Mouse (Mus musculus): ENCODE data around the gene Grxcr1. TPM values are rescaled to one million over a fixed set of nuclear protein-coding genes. Genes with fewer than 3 reads are reported as not detected.

The Grxcr1 gene
- polyA plus RNA-seq (2012; rRNA removed), result not detected in 2 replicates

- Histone ChIP-seq H3K27ac (ENCODE audit: insufficient read depth, low read length) (no peak within 1 kb of the TSS), H3K4me3 (ENCODE audit: extremely low read depth, insufficient read depth, insufficient read length) (no peak within 1 kb of the TSS), H3K27me3 (ENCODE audit: control insufficient read depth, insufficient read depth, low read length) (no peaks in the 10 kb centered on the region), H3K36me3 (ENCODE audit: control insufficient read depth, insufficient read depth, low read length) (no peaks in the 10 kb centered on the region), H3K4me1 (ENCODE audit: control insufficient read depth, insufficient read depth, insufficient read length) (no peaks in the 10 kb centered on the region; the same call in 1 of the 2 replicates)
- TF ChIP-seq CTCF (IDR thresholded peaks at IDR 0.05; ENCODE audit: extremely low read depth, insufficient read depth, insufficient read length, insufficient replicate concordance), result no peak
- TF ChIP-seq POLR2A (IDR thresholded peaks at IDR 0.05; ENCODE audit: low read depth, low read length), result no peak
- 92% methylated on average over 6 of the region's 6 CpGs for WGBS
- DNase-seq (ENCODE audit: low read depth in 1 of 2, low spot score in 2 of 2), result no peak
These were observed at the start of gene Grxcr1 for GRCm38 (mm10) chr5:68031744-68032143. Gene Grxcr1, plus strand, starts transcription at chr5:68031835.

DNA sequence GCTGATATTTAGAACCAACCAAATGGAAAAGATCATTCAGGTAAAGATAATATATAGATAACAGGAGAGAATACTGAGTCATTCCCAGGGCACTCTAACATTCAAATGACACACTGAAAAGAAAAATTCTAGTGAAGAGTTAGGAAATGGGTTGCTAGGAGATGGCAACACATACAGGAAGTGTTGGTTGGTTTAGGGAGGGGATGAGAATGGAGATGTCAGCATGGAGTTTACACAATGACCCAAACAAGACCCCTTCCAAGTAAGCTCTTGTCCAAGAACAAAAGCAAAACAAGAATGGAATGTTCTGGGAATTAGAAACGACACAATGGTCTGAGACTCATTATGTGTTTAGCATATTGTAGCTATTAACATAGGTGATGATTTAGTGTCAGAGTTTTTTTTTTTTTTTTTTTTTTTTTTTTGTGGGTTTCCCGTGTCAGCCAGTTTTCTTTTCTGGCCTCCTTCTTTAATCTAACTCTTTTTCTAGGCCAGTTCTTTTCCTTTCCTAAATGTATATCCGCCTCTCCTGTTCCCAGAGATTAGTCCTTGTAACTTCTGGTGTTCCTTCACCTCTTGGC lies 49.6 kb upstream of the Grxcr1 start:
- H3K36me3 ChIP-seq (ENCODE audit: control insufficient read depth, insufficient read depth, low read length), result no peaks in the 10 kb centered on the region
- no peaks in the 10 kb centered on the region for H3K27me3 ChIP-seq (ENCODE audit: control insufficient read depth, insufficient read depth, low read length)
- no peak overlapping the region for H3K27ac ChIP-seq (ENCODE audit: insufficient read depth, low read length)
- no peak for DNase-seq (ENCODE audit: low read depth in 1 of 2, low spot score in 2 of 2)
- H3K4me3 ChIP-seq (ENCODE audit: extremely low read depth, insufficient read depth, insufficient read length), result no peak overlapping the region
- 38% methylated on average over 3 of the region's 3 CpGs for WGBS
- TF ChIP-seq CTCF (IDR thresholded peaks at IDR 0.05; ENCODE audit: extremely low read depth, insufficient read depth, insufficient read length, insufficient replicate concordance) (no peak), POLR2A (IDR thresholded peaks at IDR 0.05; ENCODE audit: low read depth, low read length) (no peak)
- no peaks in the 10 kb centered on the region for H3K4me1 ChIP-seq (ENCODE audit: control insufficient read depth, insufficient read depth, insufficient read length)

DNA sequence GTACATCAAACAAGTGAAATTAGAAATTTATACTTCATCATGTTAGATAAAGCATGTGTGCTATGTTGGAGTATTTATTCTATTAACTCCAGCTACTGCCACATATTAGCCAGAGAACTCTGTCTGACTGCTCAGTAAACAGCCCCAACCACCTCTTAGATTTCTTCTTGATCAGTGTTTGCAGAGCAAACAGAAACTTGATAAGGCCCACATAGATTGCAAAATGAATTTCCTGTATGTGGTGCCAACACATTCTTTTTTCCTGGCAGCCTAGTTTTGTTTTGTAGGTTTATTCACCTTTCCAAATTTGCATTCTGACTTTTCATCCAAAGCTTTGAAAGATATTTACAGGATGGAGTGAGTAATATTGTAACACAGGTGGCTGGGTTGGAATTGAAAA lies 41.2 kb upstream of the Grxcr1 start:
- Histone ChIP-seq H3K27me3 (ENCODE audit: control insufficient read depth, insufficient read depth, low read length) (no peaks in the 10 kb centered on the region), H3K27ac (ENCODE audit: insufficient read depth, low read length) (no peak overlapping the region), H3K4me1 (ENCODE audit: control insufficient read depth, insufficient read depth, insufficient read length) (no peaks in the 10 kb centered on the region), H3K36me3 (ENCODE audit: control insufficient read depth, insufficient read depth, low read length) (no peaks in the 10 kb centered on the region), H3K4me3 (ENCODE audit: extremely low read depth, insufficient read depth, insufficient read length) (no peak overlapping the region)
- DNase-seq (ENCODE audit: low read depth in 1 of 2, low spot score in 2 of 2), result no peak
- TF ChIP-seq POLR2A (IDR thresholded peaks at IDR 0.05; ENCODE audit: low read depth, low read length) (no peak), CTCF (IDR thresholded peaks at IDR 0.05; ENCODE audit: extremely low read depth, insufficient read depth, insufficient read length, insufficient replicate concordance) (no peak)

DNA sequence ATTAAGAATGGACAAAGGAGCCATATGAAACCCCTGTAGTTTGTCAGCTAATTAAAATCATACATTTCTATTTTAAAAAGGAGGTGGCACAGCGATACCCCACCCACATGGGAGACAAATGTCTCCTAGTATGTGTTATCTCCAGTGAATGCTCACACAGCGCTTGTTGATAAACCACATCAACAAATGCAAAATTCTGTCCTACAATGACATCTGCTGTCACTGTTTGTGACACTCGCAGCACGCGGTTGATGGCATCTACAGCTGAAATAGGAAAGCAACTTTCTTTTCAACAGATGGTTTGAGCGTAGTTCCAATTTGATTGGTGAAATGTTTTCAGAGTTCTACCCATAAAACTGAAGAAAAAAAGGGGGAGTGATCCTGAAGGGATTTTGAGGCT lies 29.0 kb upstream of the Grxcr1 start:
- no peak overlapping the region for H3K4me3 ChIP-seq (ENCODE audit: extremely low read depth, insufficient read depth, insufficient read length)
- H3K27me3 ChIP-seq (ENCODE audit: control insufficient read depth, insufficient read depth, low read length), result no peaks in the 10 kb centered on the region
- 86% methylated on average over 6 of the region's 6 CpGs for WGBS
- no peaks in the 10 kb centered on the region for H3K4me1 ChIP-seq (ENCODE audit: control insufficient read depth, insufficient read depth, insufficient read length)
- no peak for DNase-seq (ENCODE audit: low read depth in 1 of 2, low spot score in 2 of 2)
- TF ChIP-seq CTCF (IDR thresholded peaks at IDR 0.05; ENCODE audit: extremely low read depth, insufficient read depth, insufficient read length, insufficient replicate concordance) (no peak), POLR2A (IDR thresholded peaks at IDR 0.05; ENCODE audit: low read depth, low read length) (no peak)
- H3K27ac ChIP-seq (ENCODE audit: insufficient read depth, low read length), result no peak overlapping the region
- no peaks in the 10 kb centered on the region for H3K36me3 ChIP-seq (ENCODE audit: control insufficient read depth, insufficient read depth, low read length)

- H3K27me3 ChIP-seq (ENCODE audit: control insufficient read depth, insufficient read depth, low read length), result no peaks in the 10 kb centered on the region
- 89% methylated on average over 2 of the region's 2 CpGs for WGBS
- no peak overlapping the region for H3K4me3 ChIP-seq (ENCODE audit: extremely low read depth, insufficient read depth, insufficient read length)
- H3K4me1 ChIP-seq (ENCODE audit: control insufficient read depth, insufficient read depth, insufficient read length), result no peaks in the 10 kb centered on the region
- no peaks in the 10 kb centered on the region for H3K36me3 ChIP-seq (ENCODE audit: control insufficient read depth, insufficient read depth, low read length)
- no peak for TF ChIP-seq POLR2A (IDR thresholded peaks at IDR 0.05; ENCODE audit: low read depth, low read length)
- no peak for TF ChIP-seq CTCF (IDR thresholded peaks at IDR 0.05; ENCODE audit: extremely low read depth, insufficient read depth, insufficient read length, insufficient replicate concordance)
- H3K27ac ChIP-seq (ENCODE audit: insufficient read depth, low read length), result no peak overlapping the region
- no peak for DNase-seq (ENCODE audit: low read depth in 1 of 2, low spot score in 2 of 2)
These were observed 27.7 kb upstream of the Grxcr1 start for GRCm38 (mm10) chr5:68003904-68004303.

DNA sequence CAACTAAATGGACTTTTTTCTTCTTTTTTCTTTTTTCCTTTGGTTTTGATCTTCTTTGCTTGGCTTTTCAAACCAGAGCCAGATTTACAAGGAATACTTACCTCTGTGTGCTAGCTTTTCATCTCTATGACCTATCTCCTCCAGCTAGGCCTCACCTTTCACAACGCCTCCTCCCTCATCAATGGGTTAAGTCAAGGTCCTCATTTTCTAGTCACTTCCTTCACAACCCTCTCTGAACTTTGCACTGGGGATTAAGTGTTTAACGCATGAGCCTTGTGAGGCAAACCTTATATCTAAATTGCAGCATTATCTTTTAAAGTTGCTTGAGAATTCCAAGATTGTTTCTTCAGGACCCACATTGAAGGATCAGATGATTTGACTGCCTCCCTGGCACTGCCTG lies 27.2 kb upstream of the Grxcr1 start:
- TF ChIP-seq CTCF (IDR thresholded peaks at IDR 0.05; ENCODE audit: extremely low read depth, insufficient read depth, insufficient read length, insufficient replicate concordance) (no peak), POLR2A (IDR thresholded peaks at IDR 0.05; ENCODE audit: low read depth, low read length) (no peak)
- Histone ChIP-seq H3K27ac (ENCODE audit: insufficient read depth, low read length) (no peak overlapping the region), H3K4me1 (ENCODE audit: control insufficient read depth, insufficient read depth, insufficient read length) (no peaks in the 10 kb centered on the region), H3K4me3 (ENCODE audit: extremely low read depth, insufficient read depth, insufficient read length) (no peak overlapping the region), H3K36me3 (ENCODE audit: control insufficient read depth, insufficient read depth, low read length) (no peaks in the 10 kb centered on the region), H3K27me3 (ENCODE audit: control insufficient read depth, insufficient read depth, low read length) (no peaks in the 10 kb centered on the region)
- 92% methylated on average over 2 of the region's 2 CpGs for WGBS
- no peak for DNase-seq (ENCODE audit: low read depth in 1 of 2, low spot score in 2 of 2)

- Histone ChIP-seq H3K36me3 (ENCODE audit: control insufficient read depth, insufficient read depth, low read length) (no peaks in the 10 kb centered on the region), H3K27ac (ENCODE audit: insufficient read depth, low read length) (no peak overlapping the region), H3K27me3 (ENCODE audit: control insufficient read depth, insufficient read depth, low read length) (no peaks in the 10 kb centered on the region), H3K4me1 (ENCODE audit: control insufficient read depth, insufficient read depth, insufficient read length) (no peaks in the 10 kb centered on the region), H3K4me3 (ENCODE audit: extremely low read depth, insufficient read depth, insufficient read length) (no peak overlapping the region)
- no peak for TF ChIP-seq CTCF (IDR thresholded peaks at IDR 0.05; ENCODE audit: extremely low read depth, insufficient read depth, insufficient read length, insufficient replicate concordance)
- 66% methylated on average over 4 of the region's 4 CpGs for WGBS
- no peak for DNase-seq (ENCODE audit: low read depth in 1 of 2, low spot score in 2 of 2)
These were observed 24.6 kb upstream of the Grxcr1 start for GRCm38 (mm10) chr5:68007074-68007473.
